Comparison of ENCODE assay signal across 8 mouse cellular contexts in genomic region chr2:118663804-118664766, GRCm38 (mm10). TPM values are rescaled to one million over a fixed set of nuclear protein-coding genes. Genes with fewer than 3 reads are reported as not detected.
DNase-seq lines count a peak whose midpoint lies in the region; ATAC-seq lines count a peak whose summit lies in the region.

No protein-coding gene starts in this region.

- no peaks in the 10 kb centered on the region for H3K36me3 ChIP-seq in kidney, embryonic 15.5 days

- WGBS in kidney, embryonic 15.5 days = 58% methylated on average over 19 of the region's 19 CpGs

- peak overlapping the region; percentile 47; the same call in 1 of the 2 replicates for H3K9ac ChIP-seq in kidney, embryonic 15.5 days

- H3K4me3 ChIP-seq in kidney, embryonic 15.5 days (replicated peaks) = peak overlapping the region; percentile 46

- peak overlapping the region; percentile 91 for H3K4me2 ChIP-seq in kidney, embryonic 15.5 days

- DNase-seq in cerebellum, adult 9-11 months = peak; percentile 14
- no peak for DNase-seq in cerebellum, adult 11 months
- peak; percentile 54 for DNase-seq in MN1 (ENCODE audit: low spot score)
- peak; percentile 38 to 56 for DNase-seq in heart, adult 9 months (ENCODE audit: low spot score in 2 of 2)
- peak; percentile 64 for DNase-seq in lung, postnatal 36 days
- peak; percentile 31 for DNase-seq in testis, postnatal 14 days (ENCODE audit: low spot score)
- DNase-seq in gastrocnemius, postnatal 4 days (ENCODE audit: low spot score in 2 of 2) = no peak

- no peak overlapping the region for H3K27ac ChIP-seq in kidney, embryonic 15.5 days

- ATAC-seq in kidney, embryonic 15.5 days (replicated peaks; ENCODE audit: low FRiP score) = no peak

- no peaks in the 10 kb centered on the region for H3K9me3 ChIP-seq in kidney, embryonic 15.5 days (replicated peaks)

- H3K4me1 ChIP-seq in kidney, embryonic 15.5 days = peaks cover 23% of the 10 kb centered on the region

- peaks cover 37% of the 10 kb centered on the region for H3K27me3 ChIP-seq in kidney, embryonic 15.5 days

RNA-seq across cellular contexts. Expression of gene Pak6, which starts 1.0 kb away (rescaled TPM):
- polyA plus RNA-seq in kidney, embryonic 15.5 days (2015; fragmentation: Nextera tagmentation; extraction: Ambion mirVana) = 0.84 and 1.3 TPM in 2 replicates
- total RNA-seq in gastrocnemius, postnatal 4 days (2021) = under 1 TPM; 0.29 to 0.52 TPM

RNA-seq across cellular contexts. Expression of gene Ankrd63, which starts 39.7 kb away (rescaled TPM):
- 0.28 and 0.39 TPM in 2 replicates for polyA plus RNA-seq in kidney, embryonic 15.5 days (2015; fragmentation: Nextera tagmentation; extraction: Ambion mirVana)
- under 1 TPM in 1 of 2 experiments, not detected in 1; 0.08 TPM for total RNA-seq in gastrocnemius, postnatal 4 days (2021)

Comparison
In these comparisons a context has a peak if more than half of its experiments do, and no peak if none do; other contexts are left out.
1. DNase-seq: peak in cerebellum, adult 9-11 months (single experiment), MN1 (single experiment), heart, adult 9 months (2 of 2), lung, postnatal 36 days (single experiment) and testis, postnatal 14 days (single experiment); none in cerebellum, adult 11 months (single experiment) and gastrocnemius, postnatal 4 days (0 of 2).